Mouse (Mus musculus): Measurements from ENCODE around the gene Ccni. TPM values are rescaled to one million over a fixed set of nuclear protein-coding genes. Genes with fewer than 3 reads are reported as not detected.
A peak's percentile ranks its signal among the peaks of the same experiment; 100 is the strongest.

The Ccni gene
- 10 to 100 TPM; 82.9 to 99.1 (median 84.9) TPM for polyA plus RNA-seq (2017; shearing (Covaris generic))

- ATAC-seq: peak; percentile 89
Measured at GRCm38 (mm10) chr5:93206109-93207005, at the start of gene Ccni, which contains the start of gene 2010109A12Rik. TSS of gene Ccni (minus strand) at chr5:93206495. TSS of gene 2010109A12Rik (plus strand) at chr5:93206518.

- no peak for ATAC-seq
Measured at GRCm38 (mm10) chr5:93255759-93256265, 49.5 kb upstream of the Ccni start.

GRCm38 (mm10) chr5:93251001-93251760, 44.9 kb upstream of the Ccni start:
- ATAC-seq: no peak

- no peak for ATAC-seq
Measured at GRCm38 (mm10) chr5:93249940-93250578, 43.8 kb upstream of the Ccni start.

- no peak for ATAC-seq
Measured at GRCm38 (mm10) chr5:93245280-93245679, 39.0 kb upstream of the Ccni start.

- no peak for ATAC-seq
Measured at GRCm38 (mm10) chr5:93239590-93240544, 33.6 kb upstream of the Ccni start.

GRCm38 (mm10) chr5:93236541-93236940, 30.2 kb upstream of the Ccni start:
- ATAC-seq: no peak

- ATAC-seq: no peak
Measured at GRCm38 (mm10) chr5:93235888-93236287, 29.6 kb upstream of the Ccni start.

DNA sequence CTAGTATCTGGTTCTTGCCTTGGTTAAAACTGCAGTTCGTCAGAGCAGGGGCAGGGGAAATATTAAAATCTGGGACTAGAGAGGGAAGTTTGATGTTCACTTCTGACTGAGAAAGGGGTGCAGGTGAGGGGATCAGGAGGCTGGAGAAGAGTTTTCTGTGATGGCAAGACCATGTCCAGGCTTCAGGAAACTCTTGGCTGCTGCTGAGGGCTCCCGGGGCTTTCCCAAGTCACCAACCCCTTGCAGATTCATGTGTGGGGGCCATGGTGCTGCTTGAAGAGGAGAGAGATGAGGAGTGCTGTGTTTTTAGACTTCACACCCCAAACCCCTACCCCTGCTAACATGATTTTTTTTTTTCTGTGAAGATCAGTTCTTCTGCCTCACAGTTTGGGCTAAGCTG, 28.3 kb upstream of the Ccni start:
- ATAC-seq: no peak

DNA sequence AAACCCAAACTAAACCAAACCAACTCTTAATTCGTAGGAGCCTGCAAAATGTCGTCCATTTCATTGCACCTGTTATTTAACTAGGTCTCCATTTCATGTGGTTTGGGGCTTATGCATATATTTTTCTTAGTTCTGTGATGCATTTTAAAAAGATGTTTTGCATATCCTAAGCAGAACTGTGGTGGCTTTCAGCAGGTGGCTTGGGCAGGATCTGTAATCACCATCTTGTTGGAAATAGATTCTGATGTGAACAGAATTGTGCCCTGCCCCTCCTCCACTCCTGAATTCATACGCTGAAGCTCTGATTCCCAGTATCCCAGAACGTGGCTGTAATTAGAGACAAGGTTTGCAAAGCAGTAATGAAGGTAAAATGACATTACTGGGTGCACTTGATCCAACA, 27.8 kb upstream of the Ccni start:
- peak; percentile 25 for ATAC-seq

DNA sequence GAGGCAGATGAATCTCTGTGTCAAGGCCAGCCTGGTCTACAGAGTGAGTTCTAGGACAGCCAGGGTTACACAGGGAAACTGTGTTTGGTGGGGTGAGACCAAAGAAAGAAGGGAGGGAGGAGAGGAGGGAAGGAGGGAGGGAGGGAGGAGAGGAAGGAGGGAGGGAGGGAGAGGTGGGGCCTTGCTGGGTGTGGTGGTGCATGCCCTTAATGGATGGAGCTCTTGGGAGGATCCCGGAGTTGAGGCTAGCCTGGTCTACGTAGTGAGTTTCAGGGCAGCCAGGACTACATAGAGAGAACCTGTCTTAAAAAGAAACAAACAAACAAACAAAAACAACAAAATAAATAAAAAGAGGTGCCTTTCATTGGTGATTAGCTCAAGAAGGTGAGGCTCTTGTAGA, 26.5 kb upstream of the Ccni start:
- ATAC-seq: no peak

DNA sequence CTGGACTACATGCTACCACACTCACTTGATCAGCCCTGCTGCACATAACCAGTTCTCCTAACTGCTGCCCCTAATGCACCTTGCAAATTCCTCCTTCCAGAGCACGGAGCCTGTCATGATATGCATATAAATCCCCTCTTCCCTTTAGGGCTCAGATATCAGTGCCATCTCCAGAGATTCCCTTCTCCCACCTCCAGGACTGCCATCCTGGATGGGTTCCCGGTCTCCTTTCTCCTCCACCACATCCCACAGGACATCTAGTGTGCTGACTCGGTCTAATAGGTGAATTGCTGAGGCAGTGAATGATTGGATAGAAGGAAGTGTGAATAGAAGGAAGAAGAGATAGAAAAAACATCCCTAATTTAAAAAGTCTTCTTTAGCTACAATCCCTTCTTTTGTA, 25.4 kb upstream of the Ccni start:
- ATAC-seq: no peak

GRCm38 (mm10) chr5:93229527-93229926, 23.2 kb upstream of the Ccni start:
- peak; percentile 72 for ATAC-seq

DNA sequence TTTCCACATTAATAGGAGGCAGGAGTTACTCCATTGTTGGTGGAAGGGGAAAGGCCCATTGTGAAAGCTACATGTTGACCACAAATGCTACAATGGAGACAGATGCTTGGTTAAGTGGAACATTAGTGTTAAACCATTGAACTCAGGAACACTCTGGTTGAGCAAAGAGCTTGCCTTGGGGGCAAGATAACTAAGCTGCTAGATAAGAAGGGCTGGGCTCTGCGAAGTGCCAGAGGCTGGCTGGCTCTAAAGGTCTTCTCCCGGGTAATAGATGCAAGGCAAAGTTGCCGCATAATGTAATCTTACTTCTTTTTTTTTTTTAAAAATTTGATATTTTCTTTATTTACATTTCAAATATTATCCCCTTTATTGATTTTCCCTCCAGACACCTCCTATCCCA, 20.9 kb upstream of the Ccni start:
- no peak for ATAC-seq

GRCm38 (mm10) chr5:93224549-93224948, 18.3 kb upstream of the Ccni start:
- ATAC-seq: no peak

DNA sequence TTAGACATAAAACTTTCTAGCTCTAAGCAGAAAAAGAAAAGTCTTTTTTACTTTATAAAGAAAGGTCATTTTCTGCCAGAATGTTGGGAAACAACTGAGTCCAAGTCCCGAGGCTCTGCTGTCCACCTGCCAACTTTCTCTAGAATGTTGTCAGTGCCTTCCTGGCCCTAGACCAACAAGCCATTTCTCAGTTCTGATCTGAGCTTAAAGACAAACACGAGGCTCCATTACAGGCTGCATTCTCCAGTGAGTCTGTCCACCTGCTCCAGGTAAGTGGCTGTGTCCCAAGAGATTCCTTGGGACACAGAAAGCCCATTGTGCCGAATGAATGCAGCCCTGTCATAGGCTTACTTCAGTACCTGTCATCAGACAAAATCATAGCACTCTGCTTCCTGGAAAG, 15.4 kb upstream of the Ccni start:
- ATAC-seq: no peak

GRCm38 (mm10) chr5:93218375-93218774, 12.1 kb upstream of the Ccni start:
- no peak for ATAC-seq

GRCm38 (mm10) chr5:93207555-93207954, 1.3 kb upstream of the Ccni start:
- no peak for ATAC-seq

- peak; percentile 15 for ATAC-seq
Measured at GRCm38 (mm10) chr5:93207006-93207348, 682 bp upstream of the Ccni start.

GRCm38 (mm10) chr5:93205371-93206108, 755 bp downstream of the Ccni start:
- ATAC-seq: peak; percentile 15

DNA sequence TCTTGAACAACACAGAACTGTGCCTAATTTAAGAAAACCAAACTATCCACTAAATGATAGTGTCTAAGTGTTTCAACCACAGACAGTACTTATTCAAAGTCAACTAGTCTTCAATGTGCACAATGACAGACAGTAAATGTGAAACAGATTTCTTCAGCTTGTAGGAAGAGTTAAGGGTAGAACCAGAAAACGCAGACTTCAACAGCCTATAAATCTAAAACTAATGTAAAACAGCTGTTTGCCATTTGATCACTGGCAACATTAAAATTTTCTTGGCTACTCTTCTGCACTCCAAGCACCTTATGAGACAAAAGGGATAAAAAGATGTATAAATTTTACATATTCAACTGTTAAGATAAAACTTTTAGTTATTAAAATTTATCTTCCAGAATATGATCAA, 5.1 kb downstream of the Ccni start:
- ATAC-seq: no peak

Measured in inflammation-experienced regulatory T-cells, adult 6 months (primary cell).